Mouse (Mus musculus) embryonic stem cell, embryonic (primary cell): ENCODE results near the gene Chd9.
"Not testable (repeated sequence)": the region's sequence is repeated elsewhere in the genome, so short reads cannot be mapped to it uniquely, and the experiment has no call there.

Experiments used
- CTCF ChIA-PET, 4 experiments: fragments of 300-600 bp in 2 of 4; fragments of 350-600 bp in 2 of 4; sonication (Branson Sonifier 250); formaldehyde crosslinking; loops; one replicate each; lab custom pipeline; 2022; ENCODE audit warnings: inconsistent platforms in 2 of 4; lab: Charles Lee
- POLR2A ChIA-PET, 4 experiments: fragments of 300-600 bp in 2 of 4; fragments of 350-600 bp in 2 of 4; sonication (Branson Sonifier 250); formaldehyde crosslinking; loops; one replicate each; lab custom pipeline; 2022; ENCODE audit warnings: antibody characterized with exemption in 4 of 4, inconsistent platforms in 1 of 4; lab: Charles Lee

The Chd9 gene

GRCm38 (mm10) chr8:90907516-90907847, 79.3 kb downstream of the Chd9 start:
- ChIA-PET CTCF (interaction anchor here in 3 of 4 experiments (0.7 to 2.3 kb wide), 5 partner anchors 15 to 79 kb away, joined by 3 to 11 read pairs (median 3); partner anchors contain the start of gene Chd9 (in 2 of the 3)), POLR2A (interaction anchor here (0.6 to 5.7 kb wide), 28 partner anchors 8 to 235 kb away, joined by 3 to 34 read pairs (median 4); partner anchors contain the start of genes Chd9 (in 3 of the 4) and Rbl2 (in 1 of the 4))

GRCm38 (mm10) chr8:90907848-90908551, 79.8 kb downstream of the Chd9 start:
- ChIA-PET CTCF (interaction anchor here (0.5 to 2.3 kb wide), 7 partner anchors 9 to 79 kb away, joined by 3 to 11 read pairs (median 3); partner anchors contain the start of gene Chd9 (in 3 of the 4)), POLR2A (interaction anchor here (0.6 to 5.7 kb wide), 31 partner anchors 9 to 418 kb away, joined by 3 to 34 read pairs (median 4); partner anchors contain the start of genes Chd9 (in 3 of the 4) and Rbl2 (in 1 of the 4))

- CTCF ChIA-PET = interaction anchor here in 3 of 4 experiments (0.5 to 2.3 kb wide), 5 partner anchors 8 to 80 kb away, joined by 3 to 11 read pairs (median 5); partner anchors contain the start of gene Chd9 (in 3 of the 3)
- POLR2A ChIA-PET = interaction anchor here (0.6 to 5.7 kb wide), 11 partner anchors 13 to 417 kb away, joined by 3 to 34 read pairs (median 4); partner anchors contain the start of genes Chd9 (in 1 of the 4) and Rbl2 (in 1 of the 4)
These were observed 80.7 kb downstream of the Chd9 start for GRCm38 (mm10) chr8:90908580-90909471.

- ChIA-PET POLR2A (interaction anchor here in 1 of 4 experiments (0.7 to 1.3 kb wide), 3 partner anchors 13 to 41 kb away, joined by 3 read pairs; no protein-coding TSS in a partner anchor), CTCF (interaction anchor here in 2 of 4 experiments (1.2 to 1.4 kb wide), 2 partner anchors 13 to 16 kb away, joined by 3 read pairs; no protein-coding TSS in a partner anchor)
These were observed 95.2 kb downstream of the Chd9 start for GRCm38 (mm10) chr8:90923158-90923905.

- ChIA-PET POLR2A (interaction anchor here in 1 of 4 experiments (1.1 kb wide), 1 partner anchor 9 kb away, joined by 5 read pairs; no protein-coding TSS in a partner anchor), CTCF (no interaction called here)
These were observed 100.3 kb downstream of the Chd9 start for GRCm38 (mm10) chr8:90928412-90928811.

GRCm38 (mm10) chr8:90930125-90930524, 102.0 kb downstream of the Chd9 start:
- POLR2A ChIA-PET = not testable (repeated sequence)

GRCm38 (mm10) chr8:90932934-90933333, 104.8 kb downstream of the Chd9 start:
- CTCF ChIA-PET = interaction anchor here in 1 of 4 experiments (0.9 kb wide), 1 partner anchor 26 kb away, joined by 3 read pairs; no protein-coding TSS in a partner anchor
- POLR2A ChIA-PET = no interaction called here

More at GRCm38 (mm10) chr8:90930125-90930524, 102.0 kb downstream of the Chd9 start:
- CTCF ChIA-PET = interaction anchor here in 1 of 4 experiments (1.4 kb wide), 1 partner anchor 9 kb away, joined by 3 read pairs; no protein-coding TSS in a partner anchor

GRCm38 (mm10) chr8:90934786-90935185, 106.6 kb downstream of the Chd9 start:
- ChIA-PET POLR2A (interaction anchor here in 1 of 4 experiments (0.6 kb wide), 1 partner anchor 117 kb away, joined by 11 read pairs; no protein-coding TSS in a partner anchor), CTCF (no interaction called here)

GRCm38 (mm10) chr8:90936840-90937239, 108.7 kb downstream of the Chd9 start:
- ChIA-PET CTCF (interaction anchor here (0.5 to 3.0 kb wide), 37 partner anchors 10 to 521 kb away, joined by 3 to 35 read pairs (median 3); partner anchors contain the start of genes Chd9 (in 4 of the 4) and Gm19935 (in 1 of the 4)), POLR2A (interaction anchor here in 2 of 4 experiments (0.6 to 1.9 kb wide), 9 partner anchors 9 to 119 kb away, joined by 3 to 9 read pairs (median 4); partner anchors contain the start of gene Chd9 (in 1 of the 2))

GRCm38 (mm10) chr8:90938352-90938930, 110.3 kb downstream of the Chd9 start:
- CTCF ChIA-PET = interaction anchor here (0.6 to 3.0 kb wide), 9 partner anchors 8 to 228 kb away, joined by 3 to 35 read pairs (median 3); partner anchors contain the start of gene Chd9 (in 2 of the 4)
- POLR2A ChIA-PET = interaction anchor here (0.8 to 1.6 kb wide), 6 partner anchors 15 to 145 kb away, joined by 3 to 5 read pairs (median 3); no protein-coding TSS in a partner anchor

- ChIA-PET CTCF (no interaction called here), POLR2A (no interaction called here)
These were observed 111.7 kb downstream of the Chd9 start for GRCm38 (mm10) chr8:90939867-90940266.

- CTCF ChIA-PET = interaction anchor here in 2 of 4 experiments (0.6 to 2.0 kb wide), 2 partner anchors 115 to 211 kb away, joined by 3 to 5 read pairs; partner anchors contain the start of gene Chd9 (in 1 of the 2)
- POLR2A ChIA-PET = interaction anchor here in 1 of 4 experiments (1.1 kb wide), 1 partner anchor 12 kb away, joined by 5 read pairs; no protein-coding TSS in a partner anchor
These were observed 115.6 kb downstream of the Chd9 start for GRCm38 (mm10) chr8:90943770-90944169.

GRCm38 (mm10) chr8:90954802-90955760, 126.9 kb downstream of the Chd9 start:
- ChIA-PET POLR2A (interaction anchor here in 3 of 4 experiments (0.6 to 3.3 kb wide), 39 partner anchors 8 to 1425 kb away, joined by 3 to 27 read pairs (median 4); partner anchors contain the start of genes Chd9 (in 3 of the 3) and Gm19935 (in 1 of the 3)), CTCF (interaction anchor here in 2 of 4 experiments (0.8 to 2.0 kb wide), 6 partner anchors 18 to 163 kb away, joined by 3 to 10 read pairs (median 4); partner anchors contain the start of gene Chd9 (in 2 of the 2))

- ChIA-PET POLR2A (interaction anchor here in 3 of 4 experiments (0.6 to 3.3 kb wide), 34 partner anchors 8 to 1425 kb away, joined by 3 to 27 read pairs (median 4); partner anchors contain the start of genes Chd9 (in 3 of the 3) and Gm19935 (in 1 of the 3)), CTCF (interaction anchor here in 2 of 4 experiments (0.8 to 2.0 kb wide), 6 partner anchors 19 to 162 kb away, joined by 3 to 10 read pairs (median 4); partner anchors contain the start of gene Chd9 (in 2 of the 2))
These were observed 127.6 kb downstream of the Chd9 start for GRCm38 (mm10) chr8:90955761-90956136.

GRCm38 (mm10) chr8:90956390-90956789, 128.2 kb downstream of the Chd9 start:
- ChIA-PET POLR2A (interaction anchor here in 3 of 4 experiments (1.1 to 3.3 kb wide), 12 partner anchors 8 to 128 kb away, joined by 3 to 27 read pairs (median 7); partner anchors contain the start of gene Chd9 (in 3 of the 3)), CTCF (interaction anchor here in 2 of 4 experiments (0.5 to 2.0 kb wide), 4 partner anchors 127 to 405 kb away, joined by 3 to 10 read pairs (median 6); partner anchors contain the start of gene Chd9 (in 2 of the 2))
